Mouse (Mus musculus) limb, embryonic 14.5 days (tissue): Measurements from ENCODE around the gene Ptch2. TPM values are rescaled to one million over a fixed set of nuclear protein-coding genes. Genes with fewer than 3 reads are reported as not detected.

ENCODE experiments used
- ATAC-seq: fragments of 200-750 bp; cut with Nextera tagmentation; 2 replicates; pipeline ENCODE4 v1.8.0; 2017; ENCODE audit warnings: low read depth, moderate number of reproducible peaks, moderate TSS enrichment; ENCODE audit not compliant: low FRiP score
- DNase-seq: peaks from one replicate; pipeline ENCODE4 v3.0.0-alpha.2; 2015; ENCODE audit warnings: low spot score
- H3K27ac ChIP-seq: fragments of 300-500 bp; sonication (generic); replicated peaks from 2 replicates; pipeline ENCODE4 v1.5.1; 2014; ENCODE audit warnings: low read depth, mild to moderate bottlenecking, low read length, moderate library complexity, mixed read lengths
- H3K27me3 ChIP-seq: fragments of 300-500 bp; sonication (generic); 2 replicates; pipeline ENCODE4 v1.6.1; 2014; ENCODE audit warnings: low read length, mixed read lengths; ENCODE audit not compliant: control insufficient read depth, insufficient read depth
- H3K36me3 ChIP-seq: fragments of 300-500 bp; sonication (generic); 2 replicates; pipeline ENCODE4 v1.6.1; 2014; ENCODE audit warnings: mild to moderate bottlenecking, low read length, moderate library complexity, mixed read lengths; ENCODE audit not compliant: control insufficient read depth, insufficient read depth
- H3K4me1 ChIP-seq: fragments of 300-500 bp; sonication (generic); 2 replicates; pipeline ENCODE4 v1.6.1; 2014; ENCODE audit warnings: antibody characterized with exemption, low read length, mixed read lengths; ENCODE audit not compliant: control insufficient read depth, insufficient read depth
- H3K4me2 ChIP-seq: fragments of 300-500 bp; sonication (generic); replicated peaks from 2 replicates; pipeline ENCODE4 v1.6.1; 2014; ENCODE audit warnings: low read depth, mild to moderate bottlenecking, low read length, moderate library complexity; ENCODE audit not compliant: severe bottlenecking
- H3K4me3 ChIP-seq: fragments of 300-500 bp; sonication (generic); replicated peaks from 2 replicates; pipeline ENCODE4 v1.5.1; 2014; ENCODE audit warnings: low read length
- H3K9ac ChIP-seq: fragments of 300-500 bp; sonication (generic); 2 replicates; pipeline ENCODE4 v1.6.1; 2014; ENCODE audit warnings: mild to moderate bottlenecking, low read depth, low read length, moderate library complexity; ENCODE audit not compliant: severe bottlenecking
- H3K9me3 ChIP-seq: fragments of 300-500 bp; sonication (generic); 2 replicates; pipeline ENCODE4 v1.6.1; 2016; ENCODE audit warnings: low read length; ENCODE audit not compliant: control insufficient read depth
- POLR2A ChIP-seq: fragments of 200-500 bp; IDR thresholded peaks from 2 replicates; pipeline ENCODE4 v1.8.0; 2012; ENCODE audit warnings: inconsistent platforms, mild to moderate bottlenecking, moderate library complexity, borderline replicate concordance; ENCODE audit not compliant: insufficient read depth, insufficient read length; ENCODE audit errors: extremely low read depth
- WGBS: fragments of 180-500 bp; shearing (Covaris S2); extraction: QIAGEN DNeasy Blood & Tissue Kit; methylation state at CpG from one replicate; pipeline ENCODE4 v1.1.7; 2014; 5-methylcytosine and 5-hydroxymethylcytosine counted together
- polyA plus RNA-seq, 2 experiments: library from polyadenylated mRNA; depleted of rRNA in 1 of 2; stranded (reverse) in 1 of 2; unstranded in 1 of 2; fragments of >200 nt; fragmentation: Nextera tagmentation in 1 of 2; extraction: Ambion mirVana in 1 of 2; gene quantifications; 2 replicates each; pipeline versions ENCODE4 v1.2.1 to v1.2.3; 2012 to 2014

Gene Ptch2
- polyA plus RNA-seq, 2 experiments, result 11.2 to 24.0 TPM

DNA sequence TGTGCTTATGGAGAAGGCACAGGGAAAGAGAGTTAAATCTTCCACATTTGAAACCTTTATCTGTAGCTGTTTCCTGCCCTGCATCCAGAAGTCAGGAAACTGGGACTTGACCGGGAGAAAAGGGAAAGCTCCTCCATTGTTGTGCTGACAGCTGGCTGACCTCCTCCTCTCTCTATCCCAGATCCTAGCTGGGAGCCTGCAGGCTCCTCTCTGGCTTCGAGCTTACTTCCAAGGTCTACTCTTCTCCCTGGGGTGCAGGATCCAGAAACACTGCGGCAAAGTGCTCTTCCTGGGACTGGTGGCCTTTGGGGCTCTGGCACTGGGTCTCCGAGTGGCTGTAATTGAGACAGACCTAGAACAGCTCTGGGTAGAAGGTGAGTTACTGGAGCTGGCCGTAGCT lies 791 bp downstream of the Ptch2 start:
- no peaks in the 10 kb centered on the region for H3K27me3 ChIP-seq
- no peak for DNase-seq
- H3K36me3 ChIP-seq, result no peaks in the 10 kb centered on the region
- H3K9me3 ChIP-seq, result no peaks in the 10 kb centered on the region
- peak overlapping the region; percentile 77 for H3K4me2 ChIP-seq
- peak overlapping the region; percentile 58 for H3K9ac ChIP-seq
- H3K4me3 ChIP-seq, result peak overlapping the region; percentile 66
- H3K4me1 ChIP-seq, result peaks cover 29% of the 10 kb centered on the region
- WGBS, result 14% methylated on average over 5 of the region's 5 CpGs
- no peak overlapping the region for H3K27ac ChIP-seq
- no peak for TF ChIP-seq POLR2A
- ATAC-seq, result no peak

DNA sequence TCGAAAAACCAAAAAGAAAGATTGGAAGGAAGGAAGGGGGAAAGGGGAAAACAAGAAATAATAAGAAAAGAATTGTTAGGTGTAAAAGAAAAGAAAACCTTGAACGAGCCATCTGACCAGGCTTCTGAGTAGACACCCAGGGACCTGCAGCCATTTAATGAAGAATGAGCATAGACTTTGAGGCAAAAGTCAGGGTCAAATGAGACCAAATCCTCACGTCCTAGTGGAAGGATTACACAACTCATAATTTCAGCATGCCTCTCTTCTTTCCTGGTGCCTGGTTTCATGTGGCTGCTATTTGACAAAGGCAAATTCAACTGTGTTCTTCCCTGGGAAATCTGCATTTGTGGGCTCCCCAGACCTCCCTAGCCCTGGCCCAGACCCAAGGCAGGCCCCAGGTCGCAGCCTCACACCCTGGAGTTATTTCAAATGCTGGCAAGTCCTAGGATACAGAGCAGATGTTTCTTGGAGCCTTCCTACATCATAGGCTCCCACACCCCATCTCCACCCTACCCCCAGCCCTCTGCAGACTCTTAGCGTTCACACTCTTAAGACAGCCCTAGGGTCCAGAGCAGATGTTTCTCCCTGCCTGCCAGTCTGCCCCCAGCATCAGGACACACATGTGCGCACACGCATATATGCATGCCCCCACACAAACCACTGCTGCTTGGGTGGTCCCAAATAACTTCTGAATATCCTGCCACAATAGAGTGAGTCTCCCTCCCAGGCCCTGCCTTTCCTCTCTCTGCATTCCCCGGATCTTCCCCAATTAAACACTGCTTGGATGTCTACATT lies 2.3 kb downstream of the Ptch2 start:
- H3K4me2 ChIP-seq, result peak overlapping the region; percentile 77
- TF ChIP-seq POLR2A, result no peak
- H3K9me3 ChIP-seq, result no peaks in the 10 kb centered on the region
- 0 out of 2 replicates have a peak overlapping the region, but pooled peaks have one; percentile 30 for H3K27ac ChIP-seq
- H3K36me3 ChIP-seq, result no peaks in the 10 kb centered on the region
- peak; percentile 59 for ATAC-seq
- peak overlapping the region; percentile 34; the same call in 1 of the 2 replicates for H3K9ac ChIP-seq
- H3K4me3 ChIP-seq, result peak overlapping the region; percentile 66
- peak; percentile 47 for DNase-seq
- peaks cover 29% of the 10 kb centered on the region for H3K4me1 ChIP-seq
- H3K27me3 ChIP-seq, result no peaks in the 10 kb centered on the region
- 31% methylated on average over 8 of the region's 8 CpGs for WGBS

DNA sequence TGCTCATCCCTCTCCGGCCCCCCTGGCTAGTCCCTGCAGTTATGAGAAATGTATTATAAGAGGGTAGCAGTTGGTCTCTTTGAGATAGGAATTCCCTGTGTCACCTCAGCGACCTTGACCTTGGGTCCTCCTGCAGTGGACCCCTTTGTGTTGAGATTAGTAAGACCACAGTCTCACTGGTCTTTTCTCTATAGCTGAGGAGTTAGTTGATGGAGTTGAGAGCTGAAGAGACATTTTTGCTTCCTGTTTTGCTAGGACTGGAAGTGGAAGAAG lies 2.8 kb downstream of the Ptch2 start:
- Histone ChIP-seq H3K4me1 (peaks cover 29% of the 10 kb centered on the region), H3K4me2 (no peak overlapping the region), H3K27me3 (no peaks in the 10 kb centered on the region), H3K4me3 (no peak overlapping the region), H3K36me3 (no peaks in the 10 kb centered on the region), H3K9ac (no peak overlapping the region), H3K9me3 (no peaks in the 10 kb centered on the region), H3K27ac (no peak overlapping the region)
- no peak for TF ChIP-seq POLR2A
- DNase-seq (no peak), ATAC-seq (no peak)
- 68% methylated on average over 2 of the region's 2 CpGs for WGBS

DNA sequence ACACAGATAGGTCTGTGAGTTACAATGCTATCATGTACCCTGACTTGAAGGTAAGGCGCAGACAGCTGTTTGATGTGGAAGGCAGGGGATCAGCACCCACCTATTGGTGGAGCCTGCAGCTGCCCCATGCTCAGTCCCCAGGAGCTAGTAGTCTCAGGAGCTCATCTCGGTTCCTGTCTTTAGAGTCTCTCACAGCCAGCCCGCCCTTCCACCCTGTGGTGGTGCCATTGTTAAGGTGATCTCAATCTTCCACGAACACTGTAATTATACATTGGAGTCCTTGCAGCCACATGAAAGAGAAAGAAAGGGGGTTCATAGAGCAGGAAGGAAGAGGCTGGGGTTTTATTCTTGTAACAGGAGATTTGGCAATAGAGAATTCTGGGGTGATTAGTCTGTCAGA lies 4.2 kb downstream of the Ptch2 start:
- Histone ChIP-seq H3K36me3 (no peaks in the 10 kb centered on the region), H3K4me2 (no peak overlapping the region), H3K27ac (no peak overlapping the region), H3K4me1 (peaks cover 25% of the 10 kb centered on the region), H3K9me3 (no peaks in the 10 kb centered on the region), H3K9ac (no peak overlapping the region), H3K4me3 (no peak overlapping the region), H3K27me3 (no peaks in the 10 kb centered on the region)
- TF ChIP-seq POLR2A, result no peak
- no peak for ATAC-seq
- 76% methylated on average over 4 of the region's 4 CpGs for WGBS
- no peak for DNase-seq

- Histone ChIP-seq H3K27ac (no peak overlapping the region), H3K27me3 (no peaks in the 10 kb centered on the region), H3K9me3 (no peaks in the 10 kb centered on the region), H3K36me3 (0 out of 2 replicates have a peak, but pooled peaks cover 5% of the 10 kb centered on the region), H3K4me1 (peaks cover 14% of the 10 kb centered on the region), H3K4me3 (no peak overlapping the region), H3K9ac (no peak overlapping the region), H3K4me2 (no peak overlapping the region)
- DNase-seq, result peak; percentile 35
- 44% methylated on average over 7 of the region's 7 CpGs for WGBS
- no peak for ATAC-seq
- no peak for TF ChIP-seq POLR2A
Observed at GRCm38 (mm10) chr4:117101218-117101617, 5.3 kb downstream of the Ptch2 start.
